Mouse (Mus musculus) thymus, adult 2 months (tissue): ENCODE results near the gene Exoc6b.

Experiments
- CTCF ChIP-seq: fragments of 200-500 bp; IDR thresholded peaks from 2 replicates; pipeline ENCODE4 v1.5.1; 2012; ENCODE audit warnings: mild to moderate bottlenecking, control low read depth, low read length, moderate library complexity, borderline replicate concordance; ENCODE audit not compliant: control insufficient read depth, poor library complexity, insufficient read depth; ENCODE audit errors: extremely low read depth
- POLR2A ChIP-seq: fragments of 200-500 bp; IDR thresholded peaks from 2 replicates; pipeline ENCODE4 v1.6.1; 2012; ENCODE audit warnings: mild to moderate bottlenecking, low read length, control low read depth, moderate library complexity; ENCODE audit not compliant: control insufficient read depth, poor library complexity, insufficient read depth; ENCODE audit errors: extremely low read depth

DNA sequence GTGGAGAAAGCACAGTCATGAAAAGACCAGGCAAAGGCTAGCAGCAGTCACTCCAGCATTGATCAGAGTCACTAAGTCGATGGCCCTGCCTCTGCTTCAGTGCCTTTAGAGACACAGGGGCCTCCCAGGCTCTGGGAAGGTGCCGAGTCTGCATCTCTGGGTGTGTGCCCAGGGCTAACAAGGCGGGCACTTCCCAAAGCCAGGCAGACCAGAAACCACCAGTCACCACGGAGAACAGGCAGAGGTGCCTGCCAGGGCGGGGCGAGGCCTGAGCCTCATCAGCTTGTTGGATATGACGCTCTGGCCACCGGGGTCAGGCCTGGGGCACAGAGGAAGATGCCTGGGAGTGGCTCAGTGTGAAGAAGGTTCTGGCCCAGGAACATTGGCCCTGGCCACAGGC, 489.8 kb downstream of the Exoc6b start:
- TF ChIP-seq CTCF (no peak), POLR2A (no peak)
